Mouse (Mus musculus): ENCODE results near the gene Cfap20.

Cfap20 gene

GRCm38 (mm10) chr8:95434686-95435439 is at the start of gene Cfap20:
Cfap20 (minus strand) TSS chr8:95434869.
- peak; percentile 99 for DNase-seq (ENCODE audit: low read depth)

GRCm38 (mm10) chr8:95470008-95470407 is 35.3 kb upstream of the Cfap20 start:
- no peak for DNase-seq (ENCODE audit: low read depth)

- DNase-seq (ENCODE audit: low read depth) = peak; percentile 22
Measured at GRCm38 (mm10) chr8:95468995-95469394, 34.3 kb upstream of the Cfap20 start.

GRCm38 (mm10) chr8:95466543-95466942 is 31.9 kb upstream of the Cfap20 start:
- DNase-seq (ENCODE audit: low read depth) = no peak

GRCm38 (mm10) chr8:95452518-95452917 is 17.8 kb upstream of the Cfap20 start:
- no peak for DNase-seq (ENCODE audit: low read depth)

- no peak for DNase-seq (ENCODE audit: low read depth)
Measured at GRCm38 (mm10) chr8:95450271-95450670, 15.6 kb upstream of the Cfap20 start.

- no peak for DNase-seq (ENCODE audit: low read depth)
Measured at GRCm38 (mm10) chr8:95447661-95448060, 13.0 kb upstream of the Cfap20 start.

GRCm38 (mm10) chr8:95445042-95445441 is 10.4 kb upstream of the Cfap20 start:
- DNase-seq (ENCODE audit: low read depth) = no peak

- DNase-seq (ENCODE audit: low read depth) = no peak
Measured at GRCm38 (mm10) chr8:95441491-95442039, 6.9 kb upstream of the Cfap20 start.

GRCm38 (mm10) chr8:95440168-95440709 is 5.6 kb upstream of the Cfap20 start:
- DNase-seq (ENCODE audit: low read depth) = no peak

- no peak for DNase-seq (ENCODE audit: low read depth)
Measured at GRCm38 (mm10) chr8:95439421-95439820, 4.8 kb upstream of the Cfap20 start.

- no peak for DNase-seq (ENCODE audit: low read depth)
Measured at GRCm38 (mm10) chr8:95437341-95437992, 2.8 kb upstream of the Cfap20 start.

GRCm38 (mm10) chr8:95435930-95436329 is 1.3 kb upstream of the Cfap20 start:
- no peak for DNase-seq (ENCODE audit: low read depth)

- DNase-seq (ENCODE audit: low read depth) = no peak
Measured at GRCm38 (mm10) chr8:95435471-95435870, 802 bp upstream of the Cfap20 start.

GRCm38 (mm10) chr8:95434233-95434632 is 436 bp downstream of the Cfap20 start:
- peak; percentile 60 for DNase-seq (ENCODE audit: low read depth)

- no peak for DNase-seq (ENCODE audit: low read depth)
Measured at GRCm38 (mm10) chr8:95433124-95433523, 1.5 kb downstream of the Cfap20 start.

- no peak for DNase-seq (ENCODE audit: low read depth)
Measured at GRCm38 (mm10) chr8:95432471-95432870, 2.2 kb downstream of the Cfap20 start.

- peak; percentile 67 for DNase-seq (ENCODE audit: low read depth)
Measured at GRCm38 (mm10) chr8:95429945-95430344, 4.7 kb downstream of the Cfap20 start.

- peak; percentile 92 for DNase-seq (ENCODE audit: low read depth)
Measured at GRCm38 (mm10) chr8:95427594-95428535, 6.8 kb downstream of the Cfap20 start.

- DNase-seq (ENCODE audit: low read depth) = no peak
Measured at GRCm38 (mm10) chr8:95426781-95427281, 7.8 kb downstream of the Cfap20 start.

- DNase-seq (ENCODE audit: low read depth) = no peak
Measured at GRCm38 (mm10) chr8:95424682-95425081, 10.0 kb downstream of the Cfap20 start.
